ENCODE assay signal across 20 mouse cellular contexts in genomic region chr5:144295357-144295756, GRCm38 (mm10). TPM values are rescaled to one million over a fixed set of nuclear protein-coding genes. Genes with fewer than 3 reads are reported as not detected.
A peak's percentile ranks its signal among the peaks of the same experiment; 100 is the strongest.
DNase-seq lines count a peak whose midpoint lies in the region; ATAC-seq and TF ChIP-seq lines count a peak whose summit lies in the region.
"Had no signal": no experiment of that assay in that cellular context is flagged by ENCODE, and none has a peak within 500 bp of the region (broad histone marks: within the 10 kb centered on the region; RNA-seq: fewer than 3 reads in every experiment).

No protein-coding gene starts in this region.

- 59% methylated on average over 1 of the region's 1 CpGs for WGBS in lung, embryonic 16.5 days
- 64% methylated on average over 1 of the region's 1 CpGs for WGBS in intestine, embryonic 15.5 days
- 54% methylated on average over 1 of the region's 1 CpGs for WGBS in intestine, postnatal 0 days

- H3K9ac ChIP-seq in lung, embryonic 16.5 days (ENCODE audit: low read length): no peak overlapping the region
- no peak overlapping the region for H3K9ac ChIP-seq in intestine, embryonic 15.5 days
- no peak overlapping the region for H3K9ac ChIP-seq in intestine, postnatal 0 days (ENCODE audit: low read depth, low read length)
- H3K9ac ChIP-seq: embryonic facial prominence, embryonic 12.5 days; forebrain, embryonic 12.5 days; heart, embryonic 15.5 days; hindbrain, embryonic 14.5 days had no signal

- H3K4me2 ChIP-seq in lung, embryonic 16.5 days (ENCODE audit: low read depth, low read length): no peak overlapping the region
- H3K4me2 ChIP-seq in intestine, embryonic 15.5 days (replicated peaks): no peak overlapping the region
- no peak overlapping the region for H3K4me2 ChIP-seq in intestine, postnatal 0 days (replicated peaks; ENCODE audit: low read depth)
- H3K4me2 ChIP-seq: embryonic facial prominence, embryonic 12.5 days; forebrain, embryonic 12.5 days; heart, embryonic 11.5 days; heart, embryonic 15.5 days; hindbrain, embryonic 14.5 days had no signal

- 0 out of 2 replicates have a peak, but pooled peaks have one; percentile 12 for ATAC-seq in lung, embryonic 16.5 days (ENCODE audit: low read depth)
- ATAC-seq in intestine, embryonic 15.5 days: no peak
- ATAC-seq in intestine, postnatal 0 days: no peak
- ATAC-seq: forebrain, embryonic 16.5 days had no signal

- no peaks in the 10 kb centered on the region for H3K27me3 ChIP-seq in lung, embryonic 16.5 days (ENCODE audit: control insufficient read depth, insufficient read depth, low read depth, low read length)
- H3K27me3 ChIP-seq in intestine, embryonic 15.5 days (replicated peaks): no peaks in the 10 kb centered on the region
- no peaks in the 10 kb centered on the region for H3K27me3 ChIP-seq in intestine, postnatal 0 days (replicated peaks; ENCODE audit: control insufficient read depth, insufficient read depth, low read length)
- H3K27me3 ChIP-seq: embryonic facial prominence, embryonic 12.5 days; forebrain, embryonic 12.5 days; heart, embryonic 15.5 days had no signal

- no peak for DNase-seq in lung, postnatal 36 days
- DNase-seq in cerebellum, adult 11-12 months: no peak
- no peak for DNase-seq in layer of hippocampus, postnatal 14 days (ENCODE audit: low spot score in 2 of 2)
- DNase-seq: adrenal gland, postnatal 10 days; cerebellum, adult 11 months; cerebellum, adult 9-10 months; cerebellum, postnatal 25 days; gastrocnemius, postnatal 10 days; heart, adult 2 months had no signal

- H3K27ac ChIP-seq in lung, embryonic 16.5 days (ENCODE audit: low read length): peak overlapping the region; percentile 53
- H3K27ac ChIP-seq in intestine, embryonic 15.5 days: 0 out of 2 replicates have a peak overlapping the region, but pooled peaks have one; percentile 45
- peak overlapping the region; percentile 89 for H3K27ac ChIP-seq in intestine, postnatal 0 days (ENCODE audit: low read depth, low read length)
- H3K27ac ChIP-seq: embryonic facial prominence, embryonic 12.5 days; forebrain, embryonic 12.5 days; heart, adult 2 months; heart, embryonic 15.5 days; hindbrain, embryonic 10.5 days; hindbrain, embryonic 14.5 days had no signal

- H3K4me1 ChIP-seq in lung, embryonic 16.5 days (replicated peaks; ENCODE audit: control insufficient read depth, insufficient read depth, low read length): peaks cover under 1% of the 10 kb centered on the region; the same call in 1 of the 2 replicates
- no peaks in the 10 kb centered on the region for H3K4me1 ChIP-seq in intestine, embryonic 15.5 days (replicated peaks)
- H3K4me1 ChIP-seq in intestine, postnatal 0 days (replicated peaks; ENCODE audit: control insufficient read depth, insufficient read depth, low read length): no peaks in the 10 kb centered on the region
- H3K4me1 ChIP-seq: embryonic facial prominence, embryonic 12.5 days; forebrain, embryonic 12.5 days; hindbrain, embryonic 10.5 days had no signal

- no peak overlapping the region for H3K4me3 ChIP-seq in lung, embryonic 16.5 days (ENCODE audit: low read length)
- no peak overlapping the region for H3K4me3 ChIP-seq in intestine, embryonic 15.5 days (replicated peaks)
- no peak overlapping the region for H3K4me3 ChIP-seq in intestine, postnatal 0 days (ENCODE audit: low read depth, low read length)
- H3K4me3 ChIP-seq: embryonic facial prominence, embryonic 12.5 days; forebrain, embryonic 12.5 days; heart, adult 2 months; heart, embryonic 15.5 days; hindbrain, embryonic 10.5 days had no signal

- no peaks in the 10 kb centered on the region for H3K36me3 ChIP-seq in lung, embryonic 16.5 days (ENCODE audit: control insufficient read depth, insufficient read depth, low read length)
- H3K36me3 ChIP-seq in intestine, embryonic 15.5 days: no peaks in the 10 kb centered on the region
- no peaks in the 10 kb centered on the region; the same call in 1 of the 2 replicates for H3K36me3 ChIP-seq in intestine, postnatal 0 days (ENCODE audit: control insufficient read depth, insufficient read depth)
- H3K36me3 ChIP-seq: embryonic facial prominence, embryonic 12.5 days; forebrain, embryonic 12.5 days; G1E; heart, embryonic 15.5 days; hindbrain, embryonic 10.5 days had no signal

- no peak for TF ChIP-seq CTCF in intestine, postnatal 0 days (IDR thresholded peaks at IDR 0.05; ENCODE audit: low read depth)

- no peaks in the 10 kb centered on the region for H3K9me3 ChIP-seq in lung, embryonic 16.5 days (ENCODE audit: control insufficient read depth, low read length)
- no peaks in the 10 kb centered on the region for H3K9me3 ChIP-seq in intestine, embryonic 15.5 days
- no peaks in the 10 kb centered on the region for H3K9me3 ChIP-seq in intestine, postnatal 0 days (ENCODE audit: control insufficient read depth)
- H3K9me3 ChIP-seq: embryonic facial prominence, embryonic 12.5 days; forebrain, embryonic 12.5 days; G1E; heart, embryonic 15.5 days; hindbrain, embryonic 10.5 days had no signal

RNA-seq across cellular contexts. Expression of gene Bri3, which starts 51.1 kb away (rescaled TPM):
- polyA plus RNA-seq in lung, embryonic 16.5 days (2015; fragmentation: Nextera tagmentation; extraction: Ambion mirVana): 114 and 124 TPM in 2 replicates
- 130 and 133 TPM in 2 replicates for polyA plus RNA-seq in intestine, embryonic 15.5 days (2015; fragmentation: Nextera tagmentation; extraction: Ambion mirVana)
- 313 and 341 TPM in 2 replicates for polyA plus RNA-seq in intestine, postnatal 0 days (2015; fragmentation: Nextera tagmentation; extraction: Ambion mirVana)
- total RNA-seq in layer of hippocampus, postnatal 14 days (2021): 10 to 100 TPM; 57.5 to 62.3 TPM
